Mouse (Mus musculus) layer of hippocampus, postnatal 10 days (tissue): Measurements from ENCODE around the gene Duxbl2. TPM values are rescaled to one million over a fixed set of nuclear protein-coding genes. Genes with fewer than 3 reads are reported as not detected.
"Not testable (repeated sequence)": the region's sequence is repeated elsewhere in the genome, so short reads cannot be mapped to it uniquely, and the experiment has no call there.

Experiments
- DNase-seq, 2 experiments: peaks; one replicate each; pipeline ENCODE4 v3.0.0; 2021; ENCODE audit warnings: low spot score in 2 of 2
- long read RNA-seq: library from polyadenylated mRNA; stranded (forward); transcript quantifications from one replicate; pipeline ENCODE4 v2.0.0, GENCODE M21; 2023
- total RNA-seq, 2 experiments: library from RNA; stranded (reverse); gene quantifications; 2 replicates each; pipeline ENCODE4 v1.2.3; 2021

The Duxbl2 gene
- 1 to 10 TPM in 1 of 2 experiments, under 1 TPM in 1; 0.22 to 1.1 TPM for total RNA-seq
- long read RNA-seq, result 0 reads

DNA sequence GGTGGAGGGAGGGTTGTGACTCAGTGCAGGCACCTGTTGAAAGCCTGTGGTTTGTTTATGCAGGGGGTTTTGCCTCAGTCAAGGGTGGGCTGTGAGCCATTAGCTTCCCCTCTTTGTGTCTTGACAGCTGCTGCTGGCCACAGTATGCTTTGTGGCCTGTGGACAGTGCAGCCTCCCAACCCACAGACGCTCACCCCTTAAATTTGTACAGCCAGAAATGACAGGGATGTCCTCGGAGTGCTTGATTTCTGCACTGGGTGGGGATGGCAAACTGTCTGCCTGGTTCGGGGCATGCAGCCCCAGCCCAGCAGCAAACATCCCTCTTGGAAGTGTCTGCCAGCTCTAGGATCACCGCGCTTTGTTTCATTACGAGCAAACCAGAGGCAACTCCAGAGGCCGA, at the start of gene Duxbl2:
Duxbl2 (plus strand) TSS at position 200 of the 400 bp plus-strand sequence.
- not testable (repeated sequence) for DNase-seq

DNA sequence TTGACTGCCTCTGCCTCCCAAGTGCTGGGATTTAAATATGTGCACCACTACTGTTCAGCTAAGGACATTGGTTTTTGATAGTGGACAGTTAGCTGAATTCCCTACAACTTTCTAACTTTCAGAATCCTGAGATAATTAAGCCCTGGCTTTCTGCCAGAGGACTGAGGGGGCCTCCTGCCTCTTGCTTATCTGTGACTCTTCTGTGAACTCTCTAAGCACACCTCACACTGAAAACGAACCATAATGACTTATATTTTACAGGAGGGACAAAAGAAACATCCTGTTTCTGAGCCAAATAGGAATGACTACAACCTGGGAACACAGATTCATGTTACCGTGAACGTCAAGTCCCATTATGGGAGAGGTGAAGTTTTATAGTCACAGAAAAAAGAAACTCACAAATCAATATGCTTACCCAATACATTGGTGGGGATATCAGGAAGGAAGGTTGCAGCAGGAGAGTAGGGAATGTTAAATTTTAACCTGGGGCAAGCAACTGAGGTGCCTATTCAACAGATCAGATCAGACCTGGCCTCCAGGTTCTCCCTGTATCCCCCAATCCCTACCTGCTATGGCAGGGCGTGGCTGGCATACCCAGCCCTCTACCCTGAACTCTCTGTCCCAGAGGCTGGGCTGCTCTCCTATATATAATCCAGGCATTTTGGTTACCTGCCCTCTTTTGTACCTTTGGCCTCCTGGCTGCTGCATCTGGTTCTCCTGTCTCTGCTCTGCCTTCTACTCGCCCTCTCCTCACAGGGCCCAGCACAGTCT, 41.3 kb upstream of the Duxbl2 start:
- not testable (repeated sequence) for DNase-seq

DNA sequence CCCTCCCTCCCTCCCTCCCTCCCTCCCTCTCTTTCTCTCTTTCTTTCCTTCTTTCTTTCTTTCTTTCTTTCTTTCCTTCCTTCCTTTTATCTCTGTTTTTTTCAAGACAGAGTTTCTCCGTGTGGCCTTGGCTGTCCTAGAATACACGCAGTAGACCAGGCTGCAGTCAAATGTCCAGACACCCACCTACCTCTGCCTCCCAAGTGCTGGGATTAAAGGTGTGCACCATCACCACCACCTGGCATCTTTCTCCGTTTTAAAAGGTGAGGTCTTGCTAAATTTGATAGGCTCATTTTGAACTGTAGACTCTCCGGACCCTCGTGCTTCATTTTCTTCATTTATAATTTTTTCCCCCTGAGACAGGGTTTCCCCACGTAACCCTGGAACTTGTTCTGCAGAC, 36.9 kb upstream of the Duxbl2 start, which contains the start of gene Cphx2:
Cphx2 (plus strand) TSS at position 301 of the 400 bp plus-strand sequence.
- not testable (repeated sequence) for DNase-seq

DNA sequence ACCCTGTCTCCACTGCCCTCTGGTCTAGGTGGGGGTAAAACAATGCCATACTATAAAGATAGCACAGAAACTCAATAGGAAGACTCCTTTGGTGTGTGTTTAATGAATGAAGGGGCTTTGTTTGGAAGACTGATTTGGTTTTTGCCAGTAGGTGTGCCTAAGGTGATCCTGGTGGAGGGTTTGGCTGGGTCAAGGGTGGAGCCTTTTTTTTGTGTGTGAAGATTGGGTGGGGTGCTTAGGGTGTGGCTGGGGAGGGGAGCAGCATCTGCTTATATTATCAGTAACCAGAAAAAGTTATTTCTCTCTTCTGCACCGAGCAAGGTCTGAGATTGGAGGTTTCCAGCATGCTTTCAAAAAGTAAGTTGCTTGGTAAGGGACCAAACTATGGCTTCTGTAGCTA, 36.2 kb upstream of the Duxbl2 start, which contains the start of gene Cphx3:
Cphx3 (plus strand) TSS at position 301 of the 400 bp plus-strand sequence.
- not testable (repeated sequence) for DNase-seq

DNA sequence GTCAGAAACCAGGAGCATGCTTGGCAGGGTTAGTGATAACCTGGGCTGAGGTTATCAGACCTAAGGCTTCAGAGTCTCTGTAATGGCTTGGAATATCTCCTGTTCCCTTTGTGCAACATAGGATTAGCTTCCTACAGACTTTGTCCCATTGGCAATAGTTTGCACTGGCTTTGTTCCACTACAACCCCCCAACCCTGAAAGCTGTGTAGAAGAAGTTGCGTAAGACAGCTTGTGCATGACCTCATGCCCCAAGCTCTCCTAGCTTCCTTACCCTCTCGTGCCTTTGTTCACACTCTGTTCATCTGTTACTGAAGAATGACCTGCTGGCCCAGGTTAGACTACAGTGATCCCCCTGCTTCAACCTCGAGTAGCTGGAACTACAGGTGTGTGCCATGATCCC, 20.5 kb upstream of the Duxbl2 start:
- DNase-seq, result not testable (repeated sequence)

DNA sequence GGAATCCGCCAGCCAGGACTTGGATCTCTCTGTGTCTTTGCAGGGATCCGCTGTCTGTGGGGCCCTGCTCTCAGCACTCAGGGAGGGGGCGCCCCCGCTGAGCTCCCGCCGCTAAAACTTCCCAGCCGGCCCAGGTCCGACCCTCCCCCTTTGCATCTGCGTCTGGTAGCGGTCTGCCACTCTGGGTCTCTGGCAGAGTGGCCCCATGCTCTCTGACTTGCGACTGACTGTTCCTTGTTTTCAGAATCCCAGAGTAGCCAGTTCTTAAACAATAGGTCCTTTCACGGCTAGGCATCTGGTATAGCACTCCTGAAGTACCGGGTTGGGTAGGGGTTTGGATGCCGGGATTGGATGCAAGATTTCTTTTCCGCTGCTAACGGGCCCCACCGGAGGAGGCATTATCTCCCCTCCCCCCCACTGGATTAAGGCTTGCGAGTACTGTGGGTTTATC, 426 bp downstream of the Duxbl2 start:
- DNase-seq, result not testable (repeated sequence)

DNA sequence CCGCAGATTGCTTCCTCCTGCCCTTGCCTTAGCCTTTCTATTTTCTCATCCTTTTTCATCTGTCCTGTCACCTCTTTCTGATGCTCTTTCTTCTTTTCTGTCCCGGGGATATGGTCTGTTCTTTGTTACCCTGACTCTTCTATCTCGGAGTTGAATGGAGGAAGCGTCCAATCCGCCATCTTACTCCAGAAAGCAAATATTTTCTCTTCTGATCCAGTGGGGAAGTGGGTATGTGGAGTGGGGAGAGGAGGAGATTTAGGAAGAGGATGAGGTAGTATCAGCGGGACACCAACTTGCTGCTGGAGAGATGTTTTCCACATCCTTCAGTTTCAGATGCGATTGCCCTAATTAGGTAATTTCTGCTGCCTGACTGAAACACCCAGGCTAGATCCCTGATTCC, 946 bp downstream of the Duxbl2 start:
- not testable (repeated sequence) for DNase-seq

DNA sequence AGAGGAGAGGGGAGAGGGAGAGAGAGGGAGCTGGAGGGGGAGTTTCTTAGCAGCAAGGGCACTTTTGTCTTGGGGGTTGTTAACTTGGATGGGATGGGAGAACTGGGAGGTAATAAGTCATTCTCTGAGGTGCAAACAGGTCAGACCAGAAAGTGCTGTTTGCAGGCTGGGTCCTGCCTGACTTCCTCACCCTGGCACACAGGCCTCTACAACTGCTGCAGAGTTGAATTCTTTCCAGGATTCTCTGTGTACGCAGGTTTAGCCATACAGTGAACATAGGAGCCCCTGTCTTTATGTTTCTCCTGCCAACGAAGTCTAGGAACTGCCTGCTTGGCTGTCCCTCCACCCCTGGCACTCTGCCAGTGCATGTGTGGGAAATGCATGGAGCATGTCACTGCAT, 28.9 kb downstream of the Duxbl2 start:
- not testable (repeated sequence) for DNase-seq

DNA sequence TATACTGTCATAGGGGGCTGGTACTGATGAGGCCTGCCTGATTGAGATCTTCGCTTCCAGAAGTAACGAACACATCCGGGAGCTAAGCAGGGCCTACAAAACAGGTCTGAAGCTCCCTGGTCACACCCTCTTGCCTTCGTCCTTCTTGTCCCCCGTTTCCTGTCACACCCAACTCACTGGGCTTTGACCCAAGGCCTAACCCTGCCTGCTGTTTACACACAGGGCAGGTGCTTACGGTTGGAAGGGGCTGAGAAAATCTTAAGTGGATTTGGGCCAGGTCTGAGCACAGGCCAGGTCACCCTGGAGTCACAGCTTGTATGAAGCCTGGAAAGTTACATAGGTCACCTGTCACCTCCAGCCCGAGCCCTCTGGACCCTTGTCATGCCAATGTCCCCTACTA, 37.9 kb downstream of the Duxbl2 start:
- not testable (repeated sequence) for DNase-seq

DNA sequence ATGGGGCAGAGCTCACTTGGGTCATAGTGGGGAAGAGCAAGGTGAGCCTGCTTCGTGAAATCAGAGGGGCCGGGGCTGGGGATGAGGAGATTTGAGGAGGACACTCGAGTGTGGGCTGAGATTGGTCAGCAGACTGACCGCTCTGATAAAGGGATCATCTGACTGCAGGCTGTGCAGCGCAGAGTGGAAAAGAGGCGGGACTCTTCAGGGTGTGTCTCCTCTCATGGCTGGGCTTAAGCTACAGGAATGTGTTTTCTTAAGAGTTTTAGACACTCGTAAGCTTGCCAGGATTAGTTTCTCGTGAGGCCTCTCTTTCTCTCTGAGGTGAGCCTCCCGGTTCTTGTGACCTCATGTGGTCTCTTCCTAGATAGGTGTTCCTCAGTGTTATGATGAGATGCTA, 43.0 kb downstream of the Duxbl2 start:
- not testable (repeated sequence) for DNase-seq

DNA sequence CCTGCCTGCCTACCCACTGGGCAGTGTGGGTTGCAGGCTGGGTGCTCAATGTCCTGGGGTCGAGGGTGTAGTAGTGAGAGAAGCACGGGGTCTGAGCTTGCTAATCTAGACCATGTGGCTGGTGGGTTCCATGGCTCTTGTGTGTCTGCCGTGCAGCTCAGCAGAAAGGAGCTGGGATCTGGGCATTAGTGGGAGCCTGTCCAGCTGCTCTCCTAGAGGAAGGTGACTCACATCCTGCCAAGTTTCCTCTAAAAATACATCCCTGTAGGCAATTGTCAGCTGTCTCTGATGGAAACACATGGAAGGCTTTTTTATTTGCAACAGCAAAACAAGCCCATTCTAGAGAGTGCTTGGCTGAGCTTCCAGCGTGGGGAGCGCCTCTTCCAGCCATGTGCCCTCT, 44.3 kb downstream of the Duxbl2 start:
- not testable (repeated sequence) for DNase-seq

DNA sequence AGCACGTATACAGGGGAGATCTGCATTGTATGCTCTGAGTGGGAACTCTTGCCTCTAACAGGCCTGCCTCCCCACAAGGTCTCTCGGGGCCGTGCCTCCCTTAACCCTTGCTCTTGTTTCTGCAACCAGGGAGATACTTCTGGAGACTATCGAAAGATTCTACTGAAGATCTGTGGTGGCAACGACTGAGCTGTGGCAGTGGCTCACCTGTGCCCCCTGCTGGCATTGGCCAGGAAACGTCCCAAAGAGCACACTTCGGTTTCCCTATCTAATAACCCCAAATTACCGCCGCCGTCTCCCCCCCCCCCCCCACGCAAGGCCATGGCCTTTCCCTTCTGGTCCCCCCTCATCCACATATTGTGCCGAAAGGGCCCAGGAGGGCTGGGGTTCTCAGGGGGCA, 47.1 kb downstream of the Duxbl2 start:
- DNase-seq, result not testable (repeated sequence)

DNA sequence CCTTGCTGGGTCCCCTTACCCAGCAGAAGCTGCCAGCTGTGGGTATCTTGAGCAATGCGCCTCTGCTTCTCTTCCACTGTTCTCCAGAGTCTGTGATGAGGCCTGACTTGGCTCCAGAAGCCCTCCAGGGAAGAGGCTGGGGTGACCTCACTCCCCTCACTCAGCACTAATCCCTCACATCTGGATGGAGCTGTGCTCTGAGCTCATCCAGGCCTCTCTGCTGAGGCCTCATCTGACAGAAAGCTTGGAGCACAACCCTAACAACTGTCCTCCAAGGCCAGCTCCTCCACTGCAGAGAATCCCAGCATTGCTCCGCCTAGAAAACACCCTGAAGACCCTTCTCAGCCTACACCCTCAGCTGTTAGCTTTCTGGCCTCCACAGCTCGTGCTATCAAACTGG, 55.8 kb downstream of the Duxbl2 start:
- not testable (repeated sequence) for DNase-seq

DNA sequence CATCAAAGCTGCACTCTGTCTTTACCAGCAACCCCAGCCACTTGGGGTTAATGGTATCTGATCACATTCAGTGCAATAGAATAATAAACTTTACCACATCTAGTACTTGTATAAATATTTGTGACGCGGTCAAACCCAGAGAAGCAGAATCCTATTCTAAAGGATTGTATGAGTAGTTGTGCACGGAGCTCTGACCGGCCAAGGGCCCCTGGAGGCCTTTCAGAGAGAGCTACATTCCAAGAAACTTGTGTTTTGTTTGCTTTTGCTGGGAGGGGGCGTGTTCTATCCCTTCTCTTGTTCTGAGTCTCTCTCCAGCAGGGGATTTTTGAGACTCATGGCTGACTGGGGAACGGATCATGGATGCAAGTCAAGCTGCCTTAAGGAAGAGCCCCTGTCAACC, 56.9 kb downstream of the Duxbl2 start:
- DNase-seq, result not testable (repeated sequence)

Other genes with a start within 250 kb of the Duxbl2 start
- gene Plac9a, start 215.2 kb upstream of the Duxbl2 start, total RNA-seq, result 1 to 10 TPM in 1 of 2 experiments, not detected in 1; 2.6 TPM
- 10 to 100 TPM; 13.7 to 21.2 TPM for gene Tmem254a, start 190.7 kb upstream of the Duxbl2 start, total RNA-seq
- gene Cphx1, start 180.0 kb upstream of the Duxbl2 start, total RNA-seq, result not detected
- 1 to 10 TPM in 1 of 2 experiments, not detected in 1; 1.3 TPM for gene Duxbl1, start 139.8 kb upstream of the Duxbl2 start, total RNA-seq
- gene Gm9780, start 75.6 kb upstream of the Duxbl2 start, total RNA-seq, result 10 to 100 TPM; 17.5 to 18.8 TPM
- 10 to 100 TPM; 35.1 to 52.3 TPM for gene Tmem254c, start 51.0 kb upstream of the Duxbl2 start, total RNA-seq
- not detected for gene Cphx2, start 36.8 kb upstream of the Duxbl2 start, total RNA-seq
- not detected for gene Cphx3, start 36.1 kb upstream of the Duxbl2 start, total RNA-seq
- gene Plac9b, start 64.1 kb downstream of the Duxbl2 start, total RNA-seq, result 10 to 100 TPM; 32.8 to 47.4 TPM
- gene Tmem254b, start 88.7 kb downstream of the Duxbl2 start, total RNA-seq, result 10 to 100 TPM; 38.9 to 45.9 TPM
- gene Duxbl3, start 139.6 kb downstream of the Duxbl2 start, total RNA-seq, result 1 to 10 TPM; 2.6 to 2.9 TPM